Mouse (Mus musculus) left cerebral cortex, postnatal 4 days (tissue): ENCODE data around the gene Agl. TPM values are rescaled to one million over a fixed set of nuclear protein-coding genes. Genes with fewer than 3 reads are reported as not detected.

ENCODE experiments used
- DNase-seq: peaks from one replicate; pipeline ENCODE4 v3.0.0-alpha.2; 2022
- intact Hi-C: fragments of 180-260 bp; cut with DNase I; formaldehyde crosslinking; loops from one replicate; pipeline ENCODE4 v1.15.1; 2025
- total RNA-seq, 2 experiments: library from RNA; stranded (reverse); gene quantifications; 2 replicates each; pipeline ENCODE4 v1.2.3; 2021

The Agl gene
- total RNA-seq, 2 experiments from 2014 or later: 30.8 to 31.0 TPM

DNA sequence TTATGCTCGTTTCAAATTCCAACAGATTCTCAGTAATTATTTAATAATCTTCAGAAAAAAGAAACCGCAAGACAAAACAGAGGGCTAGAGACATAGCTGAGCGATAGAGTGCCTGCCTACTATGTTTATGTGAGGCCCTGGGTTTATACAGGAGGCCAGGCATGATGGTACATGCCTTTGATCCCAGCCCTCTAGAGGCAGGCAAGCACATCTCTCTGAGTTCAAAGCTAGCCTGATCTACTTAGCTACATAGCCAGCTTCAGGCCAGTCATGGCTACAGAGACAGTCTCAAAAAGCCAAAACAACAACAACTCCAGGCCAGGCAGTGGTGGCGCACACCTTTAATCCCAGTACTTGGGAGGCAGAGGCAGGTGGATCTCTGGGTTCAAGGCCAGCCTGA, 106.4 kb downstream of the Agl start:
- intact Hi-C loops: no loop called here
- no peak for DNase-seq

DNA sequence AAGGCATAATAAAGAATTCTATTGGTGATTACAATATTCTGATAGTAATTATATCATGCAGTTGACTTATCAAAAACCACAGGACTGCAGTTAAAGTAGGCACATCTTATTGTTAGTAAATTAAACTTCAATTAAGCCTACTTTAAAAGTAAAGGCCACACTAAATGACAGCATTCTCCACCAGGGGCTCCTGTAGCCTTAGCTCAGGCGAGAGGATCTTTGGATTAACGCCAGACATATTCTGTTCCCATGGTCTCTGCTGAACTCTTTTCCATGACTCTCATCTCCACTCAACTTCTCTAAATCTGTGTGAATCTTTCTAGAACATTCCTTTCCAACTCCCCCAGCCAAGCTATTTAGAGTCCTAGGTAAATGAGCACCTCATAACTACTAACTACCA, 109.2 kb downstream of the Agl start:
- DNase-seq: peak; percentile 1
- intact Hi-C loops: no loop called here

DNA sequence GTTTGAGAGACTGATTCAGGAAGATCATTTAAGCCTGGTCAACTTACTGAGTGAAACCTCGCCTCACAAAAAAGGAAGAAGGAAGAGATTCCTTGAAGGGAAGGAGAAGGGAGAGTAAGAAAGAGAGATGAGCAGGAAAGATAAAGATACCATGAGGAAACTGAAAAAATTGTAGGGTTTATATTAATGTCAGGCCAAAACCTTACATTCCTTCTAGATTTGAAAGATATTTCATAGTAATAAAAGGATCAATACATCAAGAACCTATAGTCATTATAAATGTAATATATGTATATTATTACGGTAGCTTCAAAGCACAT, 112.3 kb downstream of the Agl start:
- intact Hi-C loops: no loop called here

DNA sequence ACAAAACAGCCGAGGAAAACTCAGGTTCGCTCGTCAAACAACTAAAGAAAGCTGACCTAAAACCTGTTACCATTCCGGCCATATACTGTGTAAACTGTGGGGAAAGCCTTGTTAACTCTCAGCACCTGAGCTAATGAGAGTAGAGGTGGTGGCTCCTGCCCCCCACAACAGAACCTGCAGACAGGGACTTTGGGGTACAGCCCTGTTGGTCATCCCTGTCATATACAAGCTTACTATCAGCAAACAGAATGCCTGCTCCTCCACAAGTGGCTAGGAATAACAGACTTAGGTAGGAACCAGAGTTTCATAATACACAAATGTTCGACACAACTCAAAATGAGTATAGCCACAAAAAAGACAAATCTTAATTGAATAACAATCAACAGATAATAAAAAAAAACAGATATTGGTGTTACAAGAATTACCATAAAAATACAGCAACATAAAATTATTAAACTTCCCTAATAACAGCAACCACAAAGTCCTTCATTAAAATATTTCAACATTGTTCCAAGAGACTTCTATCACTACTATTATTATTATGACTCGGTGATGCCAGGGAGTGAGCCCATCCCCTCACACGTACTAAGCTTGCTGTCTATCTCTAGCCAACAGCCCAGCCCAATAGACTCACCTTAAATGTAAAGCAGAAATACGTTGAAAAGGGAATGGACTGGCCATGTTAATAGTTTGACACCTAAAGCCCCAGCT, 112.9 kb downstream of the Agl start:
- intact Hi-C loops: no loop called here

More for the DNA sequence above, 112.3 kb downstream of the Agl start:
- no peak for DNase-seq

DNA sequence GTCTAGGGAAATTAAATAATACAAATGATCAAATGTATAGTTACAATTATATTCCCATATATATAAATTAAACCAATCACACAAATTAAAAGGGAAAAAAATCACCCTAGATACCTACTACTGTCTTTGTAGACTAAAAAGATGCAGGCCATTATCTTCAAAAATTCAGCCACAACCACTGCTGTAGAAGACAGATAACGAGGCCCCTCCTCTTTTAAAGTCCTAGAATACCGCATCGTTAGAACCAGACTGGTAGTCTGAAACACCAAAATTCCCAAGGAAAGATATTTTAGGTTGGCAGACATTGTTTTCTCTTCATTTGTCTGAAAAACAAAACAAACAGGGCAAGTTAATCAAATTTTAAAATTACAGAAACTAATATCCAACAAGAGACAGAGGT, 113.7 kb downstream of the Agl start:
- intact Hi-C loops: no loop called here
- no peak for DNase-seq

More for the DNA sequence above, 112.9 kb downstream of the Agl start:
- DNase-seq: no peak

Other genes starting within 250 kb of the Agl start
- not detected for gene Lrrc39, start 245.2 kb downstream of the Agl start, total RNA-seq
- gene Sass6, start 213.2 kb downstream of the Agl start, total RNA-seq: 10 to 100 TPM; 11.5 to 12.3 TPM
- gene Trmt13, start 193.6 kb downstream of the Agl start, total RNA-seq: 10 to 100 TPM; 17.9 to 20.0 TPM
- 10 to 100 TPM; 49.7 to 55.7 TPM for gene Mfsd14a, start 145.5 kb downstream of the Agl start, total RNA-seq
- gene Gm43191, start 126.9 kb downstream of the Agl start, total RNA-seq: under 1 TPM in 1 of 2 experiments, not detected in 1; 0.68 TPM
- 10 to 100 TPM; 14.6 to 15.8 TPM for gene Slc35a3, start 95.3 kb downstream of the Agl start, total RNA-seq
- 1 to 10 TPM; 1.2 to 3.0 TPM for gene Frrs1, start 51.3 kb upstream of the Agl start, total RNA-seq
- gene 4930455H04Rik, start 160.1 kb upstream of the Agl start, total RNA-seq: not detected
- 10 to 100 TPM; 11.7 to 13.0 TPM for gene Palmd, start 160.8 kb upstream of the Agl start, total RNA-seq